Mouse (Mus musculus): Measurements from ENCODE around the gene Lxn. TPM values are rescaled to one million over a fixed set of nuclear protein-coding genes. Genes with fewer than 3 reads are reported as not detected.

Lxn gene
- polyA plus RNA-seq, 1 experiment from 2014 or later: 57.1 TPM

DNA sequence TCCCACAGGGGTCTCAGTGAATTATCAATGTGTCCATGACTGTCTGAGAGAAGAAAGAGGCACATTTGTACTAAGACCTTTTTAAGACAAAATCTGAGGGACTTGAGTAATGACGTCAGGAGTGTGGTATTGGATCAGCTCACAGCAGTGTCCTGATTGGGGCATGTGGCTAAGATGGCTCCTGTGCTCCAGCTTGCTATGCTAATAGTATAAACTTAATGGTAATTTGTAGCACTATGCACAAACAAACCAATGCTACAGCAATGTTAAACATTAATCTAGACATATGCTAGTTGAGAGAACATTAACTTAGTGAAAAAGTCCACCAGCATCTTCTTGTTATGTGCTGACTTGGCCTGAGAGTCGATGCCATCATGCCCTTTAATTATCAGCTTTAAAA lies 21.5 kb upstream of the Lxn start:
- WGBS: 88% methylated on average over 2 of the region's 2 CpGs
- Histone ChIP-seq H3K9ac (no peak overlapping the region), H3K36me3 (replicated peaks) (no peaks in the 10 kb centered on the region), H3K4me1 (no peaks in the 10 kb centered on the region), H3K9me3 (no peaks in the 10 kb centered on the region), H3K4me2 (no peak overlapping the region), H3K27ac (no peak overlapping the region), H3K4me3 (replicated peaks) (no peak overlapping the region), H3K27me3 (no peaks in the 10 kb centered on the region)
- no peak for ATAC-seq (ENCODE audit: low FRiP score)

DNA sequence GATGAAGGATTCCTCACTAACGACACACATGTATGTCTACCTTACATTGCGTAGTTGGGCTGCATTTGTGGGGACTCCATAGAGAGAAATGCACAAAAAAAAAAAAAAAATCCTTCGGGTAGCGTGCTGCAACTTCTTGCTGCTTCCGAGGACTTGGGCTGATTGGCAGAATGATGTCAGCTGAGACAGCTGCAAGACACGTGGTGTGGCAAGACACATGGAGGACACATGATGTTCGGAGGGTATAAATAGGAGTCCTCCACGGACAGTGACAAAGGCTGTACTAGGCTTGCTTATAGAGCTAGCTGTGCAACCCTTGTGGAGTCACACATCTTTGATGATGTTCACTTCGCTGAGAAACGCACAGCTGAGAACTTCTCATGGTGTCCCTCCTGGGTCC lies 18.7 kb upstream of the Lxn start:
- WGBS: 93% methylated on average over 10 of the region's 10 CpGs
- Histone ChIP-seq H3K27ac (no peak overlapping the region), H3K4me1 (no peaks in the 10 kb centered on the region), H3K9me3 (no peaks in the 10 kb centered on the region), H3K4me3 (replicated peaks) (no peak overlapping the region), H3K4me2 (no peak overlapping the region), H3K27me3 (no peaks in the 10 kb centered on the region), H3K9ac (no peak overlapping the region), H3K36me3 (replicated peaks) (peaks cover 5% of the 10 kb centered on the region)
- no peak for ATAC-seq (ENCODE audit: low FRiP score)

GRCm38 (mm10) chr3:67479806-67480205 lies 16.1 kb upstream of the Lxn start:
- H3K4me1 ChIP-seq: no peaks in the 10 kb centered on the region
- no peaks in the 10 kb centered on the region for H3K9me3 ChIP-seq
- H3K4me3 ChIP-seq (replicated peaks): no peak overlapping the region
- no peak overlapping the region for H3K4me2 ChIP-seq
- 94% methylated on average over 11 of the region's 11 CpGs for WGBS
- no peak overlapping the region for H3K9ac ChIP-seq
- H3K27ac ChIP-seq: no peak overlapping the region
- ATAC-seq (ENCODE audit: low FRiP score): no peak
- no peaks in the 10 kb centered on the region for H3K27me3 ChIP-seq
- peaks cover 24% of the 10 kb centered on the region for H3K36me3 ChIP-seq (replicated peaks)

DNA sequence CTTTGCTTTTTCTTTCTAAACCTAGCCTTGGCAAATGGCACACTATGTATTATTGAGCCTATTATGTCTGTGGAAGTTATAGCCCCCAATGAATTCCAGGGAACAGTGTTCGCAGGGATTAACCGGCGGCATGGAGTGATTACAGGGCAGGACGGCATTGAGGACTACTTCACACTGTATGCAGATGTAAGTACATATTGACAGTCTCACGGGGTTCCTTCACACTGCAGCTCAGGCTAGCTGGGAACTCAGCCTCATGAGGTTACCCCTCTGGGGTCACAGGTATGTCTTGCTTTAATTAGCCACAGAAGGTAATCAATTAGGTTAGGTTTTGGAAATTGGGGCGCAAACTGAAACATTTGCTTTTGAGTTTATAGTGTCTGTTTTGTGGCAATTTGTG lies 9.7 kb upstream of the Lxn start:
- 91% methylated on average over 6 of the region's 6 CpGs for WGBS
- Histone ChIP-seq H3K9me3 (no peaks in the 10 kb centered on the region), H3K4me1 (no peaks in the 10 kb centered on the region), H3K36me3 (replicated peaks) (peaks cover 36% of the 10 kb centered on the region), H3K4me2 (no peak overlapping the region), H3K9ac (no peak overlapping the region), H3K27ac (no peak overlapping the region), H3K4me3 (replicated peaks) (no peak overlapping the region), H3K27me3 (no peaks in the 10 kb centered on the region)
- no peak for ATAC-seq (ENCODE audit: low FRiP score)

DNA sequence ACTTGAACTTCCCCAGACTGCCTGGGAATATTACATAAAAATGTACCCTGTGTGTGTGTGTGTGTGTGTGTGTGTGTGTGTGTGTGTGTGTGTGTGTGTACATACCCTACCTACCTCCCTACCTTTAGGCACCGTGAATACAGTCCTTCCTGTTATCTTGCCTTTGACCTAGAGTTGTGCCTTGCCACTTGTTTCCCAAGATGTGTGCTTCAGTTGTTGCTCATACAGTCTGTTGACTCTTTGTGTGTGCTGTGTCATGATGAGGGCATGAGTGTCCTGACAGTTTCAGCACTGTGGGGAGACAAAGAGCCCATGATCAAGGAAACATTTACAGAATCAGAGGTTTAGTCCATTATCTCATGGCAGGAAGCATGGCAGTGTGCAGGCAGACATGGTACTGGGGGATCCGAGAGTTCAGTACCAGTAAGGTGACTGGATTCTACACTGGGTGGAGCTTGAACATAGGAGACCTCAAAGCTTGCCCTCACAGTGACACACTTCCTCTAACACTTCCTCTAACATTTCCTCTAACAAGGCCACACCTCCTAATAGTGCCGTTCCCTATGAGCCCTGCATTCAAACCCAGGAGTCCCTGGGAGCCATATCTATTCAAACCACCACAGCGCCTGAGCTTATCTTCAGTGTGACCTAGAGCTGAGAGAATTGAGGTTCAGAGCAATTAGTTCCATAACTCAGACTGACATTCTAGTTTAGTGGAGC lies 7.8 kb upstream of the Lxn start:
- Histone ChIP-seq H3K9me3 (no peaks in the 10 kb centered on the region), H3K9ac (no peak overlapping the region), H3K27ac (no peak overlapping the region), H3K27me3 (no peaks in the 10 kb centered on the region), H3K36me3 (replicated peaks) (peaks cover 37% of the 10 kb centered on the region), H3K4me2 (no peak overlapping the region), H3K4me1 (no peaks in the 10 kb centered on the region), H3K4me3 (replicated peaks) (no peak overlapping the region)
- ATAC-seq (ENCODE audit: low FRiP score): no peak
- WGBS: 90% methylated on average over 4 of the region's 4 CpGs

DNA sequence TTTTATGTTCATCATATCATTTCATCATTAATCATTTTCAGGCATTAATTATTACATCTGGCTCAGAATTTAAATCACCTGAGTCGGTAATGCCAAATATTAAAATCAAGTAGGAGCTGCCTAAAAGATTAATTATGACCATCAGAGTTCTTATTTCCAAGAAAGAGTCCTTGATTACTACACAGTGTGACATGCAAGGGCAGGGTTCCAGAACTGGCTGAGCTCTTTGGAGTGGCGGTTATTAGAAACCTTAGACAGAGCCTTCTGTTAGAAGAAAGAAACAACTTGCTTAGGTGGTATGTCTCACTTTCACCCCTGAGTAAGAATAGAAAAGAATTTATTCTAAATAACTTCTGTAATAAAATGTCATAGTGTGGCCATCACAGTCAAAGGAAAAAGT lies 3.6 kb upstream of the Lxn start:
- H3K4me2 ChIP-seq: no peak overlapping the region
- no peak overlapping the region for H3K4me3 ChIP-seq (replicated peaks)
- peaks cover 18% of the 10 kb centered on the region for H3K36me3 ChIP-seq (replicated peaks)
- H3K9me3 ChIP-seq: no peaks in the 10 kb centered on the region
- H3K4me1 ChIP-seq: peaks cover 17% of the 10 kb centered on the region
- no peak for ATAC-seq (ENCODE audit: low FRiP score)
- H3K27ac ChIP-seq: no peak overlapping the region
- 0 out of 2 replicates have a peak, but pooled peaks cover 4% of the 10 kb centered on the region for H3K27me3 ChIP-seq
- WGBS: 90% methylated on average over 2 of the region's 2 CpGs
- H3K9ac ChIP-seq: no peak overlapping the region

DNA sequence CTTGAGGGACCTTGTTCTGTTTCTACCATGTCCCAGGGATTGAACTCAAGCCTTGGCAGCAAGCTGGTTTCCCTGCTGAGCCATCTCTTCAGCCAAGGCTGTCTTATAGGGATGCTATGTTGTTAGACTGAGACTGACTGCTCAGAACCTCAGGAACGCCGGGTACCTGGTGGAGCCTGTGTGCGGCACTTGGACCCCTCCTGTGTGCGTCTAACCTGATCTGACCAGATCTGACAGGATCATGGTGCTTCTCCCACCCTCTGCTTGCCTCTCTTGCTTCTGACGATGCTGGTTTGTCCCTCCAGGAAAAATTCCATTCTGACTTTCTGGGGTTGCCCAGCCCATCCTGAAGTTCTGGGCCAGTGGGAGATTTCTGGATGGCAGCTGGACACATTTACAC lies 2.9 kb upstream of the Lxn start:
- no peak overlapping the region for H3K9ac ChIP-seq
- 0 out of 2 replicates have a peak, but pooled peaks cover 4% of the 10 kb centered on the region for H3K27me3 ChIP-seq
- 85% methylated on average over 5 of the region's 5 CpGs for WGBS
- no peaks in the 10 kb centered on the region for H3K9me3 ChIP-seq
- no peak overlapping the region for H3K27ac ChIP-seq
- no peak overlapping the region for H3K4me2 ChIP-seq
- peaks cover 22% of the 10 kb centered on the region for H3K4me1 ChIP-seq
- H3K36me3 ChIP-seq (replicated peaks): peaks cover 18% of the 10 kb centered on the region
- H3K4me3 ChIP-seq (replicated peaks): no peak overlapping the region
- ATAC-seq (ENCODE audit: low FRiP score): no peak

DNA sequence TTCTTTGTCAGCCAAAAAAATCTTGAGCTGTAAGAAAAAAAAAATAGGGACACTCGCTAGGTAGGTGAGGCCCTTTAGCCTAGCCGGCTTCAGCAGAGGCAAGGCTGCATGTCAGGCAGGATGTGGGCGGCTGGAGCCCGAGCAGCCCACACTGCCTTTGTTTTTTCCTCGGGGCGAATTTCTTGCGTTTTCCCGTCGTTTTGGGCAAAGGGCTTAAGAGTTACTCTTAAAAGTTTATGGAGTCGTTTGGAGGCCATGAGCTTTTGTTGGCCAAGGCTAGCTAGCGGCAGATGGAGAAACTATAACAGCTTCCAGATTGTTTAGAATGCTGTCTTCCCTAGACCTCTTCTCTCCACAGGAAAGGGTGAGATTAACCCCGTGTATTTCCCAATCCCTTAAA lies 725 bp downstream of the Lxn start:
- Histone ChIP-seq H3K4me3 (replicated peaks) (peak overlapping the region; percentile 61), H3K4me2 (peak overlapping the region; percentile 86), H3K9ac (peak overlapping the region; percentile 70), H3K4me1 (peaks cover 28% of the 10 kb centered on the region), H3K9me3 (no peaks in the 10 kb centered on the region), H3K36me3 (replicated peaks) (peaks cover 20% of the 10 kb centered on the region), H3K27me3 (0 out of 2 replicates have a peak, but pooled peaks cover 4% of the 10 kb centered on the region), H3K27ac (no peak overlapping the region)
- 5% methylated on average over 12 of the region's 12 CpGs for WGBS
- no peak for ATAC-seq (ENCODE audit: low FRiP score)

- WGBS: 57% methylated on average over 10 of the region's 10 CpGs
- Histone ChIP-seq H3K9me3 (no peaks in the 10 kb centered on the region), H3K27me3 (0 out of 2 replicates have a peak, but pooled peaks cover 4% of the 10 kb centered on the region), H3K4me1 (peaks cover 28% of the 10 kb centered on the region), H3K4me2 (peak overlapping the region; percentile 86), H3K9ac (peak overlapping the region; percentile 70; the same call in 1 of the 2 replicates), H3K36me3 (replicated peaks) (peaks cover 19% of the 10 kb centered on the region), H3K4me3 (replicated peaks) (peak overlapping the region; percentile 61), H3K27ac (0 out of 2 replicates have a peak overlapping the region, but pooled peaks have one; percentile 25)
- no peak for ATAC-seq (ENCODE audit: low FRiP score)
Observed at GRCm38 (mm10) chr3:67462578-67462977, 1.1 kb downstream of the Lxn start.

DNA sequence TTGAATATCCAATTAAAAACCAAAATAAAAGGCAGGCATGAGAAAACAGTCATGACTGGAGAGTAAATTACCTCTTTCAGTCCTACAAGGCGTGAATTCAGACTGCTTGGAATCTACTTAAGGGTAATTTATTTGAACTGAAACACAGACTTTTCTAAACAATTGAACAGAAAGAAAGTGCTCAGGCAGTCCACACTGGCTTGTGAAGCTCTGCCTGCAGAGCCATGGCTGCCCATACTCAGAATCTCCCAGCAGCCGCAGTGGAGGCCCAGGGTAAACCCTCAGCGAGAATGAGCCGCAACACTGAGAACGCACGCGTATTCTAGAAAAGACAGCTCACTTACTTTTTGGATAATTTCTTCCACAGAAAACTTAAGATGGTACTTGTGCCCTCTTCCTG lies 1.7 kb downstream of the Lxn start:
- Histone ChIP-seq H3K4me3 (replicated peaks) (no peak overlapping the region), H3K27ac (0 out of 2 replicates have a peak overlapping the region, but pooled peaks have one; percentile 46), H3K9me3 (no peaks in the 10 kb centered on the region), H3K4me2 (peak overlapping the region; percentile 86; the same call in 1 of the 2 replicates), H3K9ac (no peak overlapping the region), H3K36me3 (replicated peaks) (peaks cover 22% of the 10 kb centered on the region), H3K27me3 (0 out of 2 replicates have a peak, but pooled peaks cover 4% of the 10 kb centered on the region), H3K4me1 (peaks cover 28% of the 10 kb centered on the region)
- 46% methylated on average over 7 of the region's 7 CpGs for WGBS
- ATAC-seq (ENCODE audit: low FRiP score): peak; percentile 30; the same call in 1 of the 2 replicates

DNA sequence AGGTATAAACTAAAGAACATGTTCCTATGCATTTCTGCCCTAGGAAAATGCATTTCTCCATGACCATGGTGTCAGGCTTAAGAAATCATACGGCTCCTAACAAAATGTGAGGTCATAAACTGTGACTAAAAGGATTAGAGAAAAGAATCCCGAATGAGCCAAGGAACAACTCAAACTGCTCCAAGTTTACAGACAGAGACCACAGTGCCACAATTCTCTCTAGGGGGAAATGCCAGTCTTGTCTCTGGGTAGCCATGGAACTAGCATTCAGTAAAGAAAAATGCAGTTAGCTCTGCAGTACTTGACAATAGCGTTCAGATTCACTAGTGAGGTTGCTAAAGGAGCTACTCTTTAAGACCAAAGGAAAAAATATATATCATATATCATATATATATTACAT lies 3.8 kb downstream of the Lxn start:
- Histone ChIP-seq H3K4me1 (peaks cover 28% of the 10 kb centered on the region), H3K4me2 (no peak overlapping the region), H3K9ac (no peak overlapping the region), H3K27me3 (0 out of 2 replicates have a peak, but pooled peaks cover 4% of the 10 kb centered on the region), H3K4me3 (replicated peaks) (no peak overlapping the region), H3K9me3 (no peaks in the 10 kb centered on the region), H3K27ac (no peak overlapping the region), H3K36me3 (replicated peaks) (peaks cover 43% of the 10 kb centered on the region)
- ATAC-seq (ENCODE audit: low FRiP score): no peak
- WGBS: 78% methylated on average over 3 of the region's 3 CpGs

GRCm38 (mm10) chr3:67450601-67451210 lies 13.0 kb downstream of the Lxn start:
- Histone ChIP-seq H3K36me3 (replicated peaks) (peaks cover 78% of the 10 kb centered on the region), H3K9ac (no peak overlapping the region), H3K27ac (no peak overlapping the region), H3K27me3 (no peaks in the 10 kb centered on the region), H3K9me3 (no peaks in the 10 kb centered on the region), H3K4me1 (no peaks in the 10 kb centered on the region), H3K4me2 (no peak overlapping the region), H3K4me3 (replicated peaks) (no peak overlapping the region)
- ATAC-seq (ENCODE audit: low FRiP score): no peak
- 87% methylated on average over 5 of the region's 5 CpGs for WGBS

DNA sequence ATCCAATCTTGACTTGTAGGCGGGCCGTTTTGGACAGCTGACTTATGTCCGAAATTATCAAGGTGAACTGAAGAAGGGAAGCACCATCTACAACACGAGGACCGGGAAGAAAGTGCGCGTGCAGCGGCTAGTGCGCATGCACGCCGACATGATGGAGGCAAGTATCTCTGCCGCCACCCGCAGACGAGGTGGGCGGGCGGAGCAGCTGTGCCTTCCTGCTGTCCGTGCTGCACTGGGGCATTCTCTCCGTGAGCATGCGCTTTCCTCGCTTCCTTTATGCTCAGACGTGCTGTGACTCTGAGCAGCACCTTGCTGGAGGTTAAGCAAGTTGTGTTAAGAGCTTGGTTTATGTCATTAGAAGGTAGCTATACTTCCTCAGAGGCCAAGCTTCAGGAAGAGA lies 14.1 kb downstream of the Lxn start:
- Histone ChIP-seq H3K27me3 (no peaks in the 10 kb centered on the region), H3K9ac (no peak overlapping the region), H3K4me2 (no peak overlapping the region), H3K9me3 (no peaks in the 10 kb centered on the region), H3K4me1 (no peaks in the 10 kb centered on the region), H3K4me3 (replicated peaks) (no peak overlapping the region), H3K27ac (no peak overlapping the region), H3K36me3 (replicated peaks) (peaks cover 72% of the 10 kb centered on the region)
- 94% methylated on average over 21 of the region's 21 CpGs for WGBS
- ATAC-seq (ENCODE audit: low FRiP score): no peak
